Mouse (Mus musculus) kidney, postnatal 25 days (tissue): ENCODE data around the gene Cebpe.

Experiments used
- DNase-seq, 2 experiments: peaks; one replicate each; pipeline ENCODE4 v3.0.0; 2021; ENCODE audit warnings: mixed read lengths in 2 of 2

Gene Cebpe

GRCm38 (mm10) chr14:54669381-54669780, 42.6 kb downstream of the Cebpe start:
- peak in 1 of 2 experiments; percentile 75 for DNase-seq

GRCm38 (mm10) chr14:54664477-54665222, 47.3 kb downstream of the Cebpe start:
- DNase-seq, result no peak
